Mouse (Mus musculus) c-Kit-positive CD71-negative TER-119-negative erythroid progenitor cells, embryonic 14.5 days (primary cell): ENCODE results near the gene Gng8.

Experiments used
- DNase-seq: peaks from one replicate; pipeline ENCODE4 v3.0.0-alpha.2; 2013; ENCODE audit warnings: low read depth

Gng8 gene

GRCm38 (mm10) chr7:16876006-16876405 lies 15.6 kb upstream of the Gng8 start:
- no peak for DNase-seq

GRCm38 (mm10) chr7:16876608-16877007 lies 15.0 kb upstream of the Gng8 start:
- no peak for DNase-seq

- DNase-seq, result no peak
Measured at GRCm38 (mm10) chr7:16877717-16878116, 13.9 kb upstream of the Gng8 start.

- DNase-seq, result no peak
Measured at GRCm38 (mm10) chr7:16879796-16880547, 11.6 kb upstream of the Gng8 start.

DNA sequence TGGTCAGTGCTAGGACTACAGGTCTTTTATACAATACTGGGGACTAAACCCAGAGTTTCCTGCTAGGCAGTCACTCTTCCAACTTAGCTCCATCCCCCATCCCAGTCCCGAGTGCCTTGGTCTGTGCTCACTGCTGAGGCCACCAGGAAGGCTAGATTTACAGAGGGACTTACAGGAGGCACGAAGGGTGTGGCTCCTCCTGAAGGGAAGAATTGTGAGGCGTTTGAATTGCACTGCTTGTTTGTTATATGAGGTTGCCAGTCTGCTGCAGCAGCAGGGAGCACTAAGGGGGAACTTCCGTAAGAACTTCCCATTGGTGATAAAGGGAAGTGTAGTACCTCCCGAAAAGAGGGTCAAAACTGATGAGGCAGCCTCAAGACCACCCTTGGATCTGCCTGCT lies 11.0 kb upstream of the Gng8 start:
- DNase-seq, result no peak

DNA sequence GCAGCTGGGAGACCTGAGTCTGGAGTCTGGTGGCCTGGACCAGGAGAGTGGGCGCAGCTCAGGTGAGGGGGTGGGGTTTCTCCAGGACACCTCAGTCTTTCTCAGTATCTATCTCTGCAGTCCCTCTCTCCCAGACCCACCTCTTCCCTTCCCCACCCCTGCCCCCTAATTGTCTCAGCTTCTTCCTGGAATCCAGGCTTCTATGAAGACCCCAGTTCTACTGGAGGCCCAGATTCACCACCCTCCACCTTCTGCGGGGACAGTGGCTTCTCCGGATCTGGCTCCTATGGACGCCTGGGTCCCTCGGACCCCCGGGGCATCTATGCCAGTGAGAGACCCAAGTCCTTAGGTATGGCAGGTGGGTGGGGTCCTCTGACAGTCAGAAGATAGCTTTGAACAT lies 8.4 kb upstream of the Gng8 start:
- DNase-seq, result no peak

DNA sequence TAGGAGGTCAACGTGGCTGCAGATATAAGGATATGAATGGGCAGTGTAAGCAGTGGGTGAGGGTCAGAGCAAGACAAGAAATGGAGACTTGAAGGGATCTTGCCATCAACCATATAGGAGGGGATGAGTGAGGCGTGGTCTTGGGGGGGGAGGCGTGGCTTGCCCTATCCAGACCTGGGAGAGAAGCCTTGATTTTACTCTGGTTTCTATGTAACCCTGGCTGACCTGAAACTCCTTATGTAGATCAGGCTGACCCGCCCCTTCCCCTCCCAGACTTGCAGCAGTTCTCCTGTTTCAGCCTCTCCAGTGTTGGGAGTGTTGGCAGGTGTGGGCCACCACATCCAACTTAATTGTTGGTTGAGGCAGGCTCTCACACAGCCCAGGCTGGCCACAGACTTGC lies 7.3 kb upstream of the Gng8 start:
- DNase-seq, result no peak

GRCm38 (mm10) chr7:16885271-16885776 lies 6.3 kb upstream of the Gng8 start:
- no peak for DNase-seq

DNA sequence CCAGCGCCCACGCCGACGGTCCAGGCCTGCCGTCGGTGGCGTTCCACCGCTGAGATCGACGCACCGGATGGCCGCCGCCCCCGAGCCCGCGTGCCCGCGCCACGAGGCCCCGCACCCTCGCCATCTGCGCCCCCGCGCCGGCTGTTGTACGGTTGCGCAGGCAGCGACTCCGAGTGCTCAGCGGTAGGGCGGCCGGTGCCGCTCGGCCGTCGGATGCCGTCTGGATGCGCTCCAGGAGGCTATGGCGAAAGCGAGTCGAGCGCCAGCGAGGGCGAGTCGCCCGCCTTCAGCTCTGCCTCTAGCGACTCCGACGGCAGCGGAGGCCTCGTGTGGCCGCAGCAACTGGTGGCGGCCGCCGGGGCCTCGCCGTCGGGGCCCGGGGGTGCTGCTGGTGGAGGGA lies 5.7 kb upstream of the Gng8 start:
- no peak for DNase-seq

GRCm38 (mm10) chr7:16890536-16890935 lies 1.1 kb upstream of the Gng8 start:
- no peak for DNase-seq

DNA sequence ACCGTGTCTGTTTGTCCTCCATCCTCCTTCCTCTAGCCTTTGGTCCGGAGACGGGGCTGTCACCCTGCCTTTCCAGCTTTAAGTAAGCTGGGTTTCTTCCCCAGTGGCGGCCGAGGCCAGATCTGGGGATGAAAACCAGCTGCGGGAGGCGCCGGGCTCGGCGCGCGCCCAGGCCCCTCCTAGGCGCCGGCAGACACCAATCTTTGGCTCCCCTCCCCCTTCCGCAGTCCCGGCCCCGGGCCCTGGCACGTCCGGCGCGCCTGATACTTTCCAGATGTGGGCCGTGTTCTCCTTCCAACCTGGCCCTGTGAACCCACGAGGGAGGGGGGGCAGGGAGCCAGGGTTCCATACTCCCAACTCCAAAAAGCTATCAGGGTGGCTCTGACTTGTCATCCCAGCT lies 642 bp upstream of the Gng8 start:
- DNase-seq, result no peak

- no peak for DNase-seq
Measured at GRCm38 (mm10) chr7:16892352-16892730, 755 bp downstream of the Gng8 start.

DNA sequence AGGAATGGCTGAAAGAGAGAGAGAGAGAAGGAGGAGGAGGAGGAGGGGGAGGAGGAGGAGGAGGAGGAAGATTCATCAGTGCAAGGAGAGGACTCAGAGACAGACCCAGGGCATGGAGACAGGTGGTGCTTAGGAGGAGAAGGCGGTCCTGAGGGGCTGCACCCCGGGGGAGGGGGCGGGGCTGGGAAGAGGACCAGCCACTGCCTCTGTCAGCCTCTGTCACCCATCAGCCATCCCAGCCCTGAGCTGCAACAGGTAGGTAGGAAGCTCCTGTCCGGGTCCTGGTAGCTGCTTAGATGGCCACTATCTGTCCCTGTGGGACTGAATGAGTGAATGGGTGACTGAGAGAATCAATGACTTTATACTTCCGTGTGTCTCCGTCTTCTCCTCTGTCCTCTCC lies 2.0 kb downstream of the Gng8 start:
- DNase-seq, result no peak

- no peak for DNase-seq
Measured at GRCm38 (mm10) chr7:16894279-16894678, 2.7 kb downstream of the Gng8 start.

DNA sequence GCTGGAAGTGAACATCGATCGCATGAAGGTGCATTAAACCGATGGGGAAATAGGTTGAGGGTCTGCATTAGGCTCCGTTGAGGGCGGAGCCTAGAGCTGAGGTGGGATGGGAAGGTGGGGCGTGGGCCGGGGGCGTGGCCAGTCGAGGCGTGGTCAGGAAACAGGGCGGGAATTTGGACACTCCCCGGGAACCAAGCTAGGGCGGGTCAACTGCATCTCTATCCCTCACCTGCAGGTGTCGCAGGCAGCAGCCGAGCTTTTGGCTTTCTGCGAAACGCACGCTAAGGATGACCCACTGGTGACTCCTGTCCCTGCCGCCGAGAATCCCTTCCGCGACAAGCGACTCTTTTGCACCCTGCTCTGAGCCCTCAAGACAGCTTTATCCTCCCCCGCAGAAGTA lies 3.4 kb downstream of the Gng8 start:
- DNase-seq, result peak; percentile 47

DNA sequence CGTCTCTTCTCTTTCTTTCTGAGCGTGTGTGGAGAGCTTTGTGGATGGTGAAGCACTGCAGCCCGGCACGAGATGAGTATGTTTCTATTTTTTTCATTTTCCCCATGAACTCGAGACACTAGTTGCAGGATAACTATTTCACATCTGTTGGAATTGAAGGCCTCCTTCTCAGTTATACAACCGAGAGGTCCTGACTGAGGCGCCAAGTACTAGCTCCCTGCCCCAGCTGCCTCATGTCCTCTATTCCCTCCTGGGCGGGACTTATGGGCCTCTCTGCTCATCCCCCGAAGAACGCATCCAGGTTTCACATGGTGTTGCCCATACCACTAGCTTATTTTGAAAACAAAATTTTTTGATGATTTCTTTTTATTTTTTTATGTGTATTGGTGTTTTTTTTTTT lies 3.9 kb downstream of the Gng8 start:
- DNase-seq, result no peak

GRCm38 (mm10) chr7:16900526-16900925 lies 8.9 kb downstream of the Gng8 start:
- DNase-seq, result no peak

GRCm38 (mm10) chr7:16903439-16903955 lies 11.9 kb downstream of the Gng8 start:
- DNase-seq, result no peak

- no peak for DNase-seq
Measured at GRCm38 (mm10) chr7:16904120-16904675, 12.6 kb downstream of the Gng8 start.

GRCm38 (mm10) chr7:16905491-16906021 lies 14.0 kb downstream of the Gng8 start:
- no peak for DNase-seq

DNA sequence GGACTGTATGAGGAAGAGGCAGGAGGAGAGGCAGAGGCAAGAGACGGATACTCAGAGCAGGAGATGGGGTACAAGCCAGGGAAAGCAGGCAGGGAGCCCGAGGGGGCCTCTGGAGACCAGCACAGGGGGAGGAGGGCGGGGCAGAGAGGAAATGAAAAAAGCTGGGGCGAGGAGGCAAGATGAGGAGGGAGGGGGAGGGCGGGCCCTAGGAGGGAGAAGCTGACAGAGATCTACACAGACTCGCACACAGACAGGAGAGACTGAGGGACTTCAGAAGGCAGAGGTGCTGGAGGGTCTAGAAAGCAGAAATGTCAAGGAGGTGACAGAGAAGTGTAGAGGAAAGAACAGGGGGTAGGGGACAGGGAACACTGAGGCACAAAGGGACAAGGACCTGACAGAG lies 14.7 kb downstream of the Gng8 start, which contains the start of gene Ptgir:
Gene Ptgir, plus strand, starts transcription at position 210 of the 400 bp plus-strand sequence.
- DNase-seq, result no peak

- DNase-seq, result no peak
Measured at GRCm38 (mm10) chr7:16906889-16907559, 15.4 kb downstream of the Gng8 start.

DNA sequence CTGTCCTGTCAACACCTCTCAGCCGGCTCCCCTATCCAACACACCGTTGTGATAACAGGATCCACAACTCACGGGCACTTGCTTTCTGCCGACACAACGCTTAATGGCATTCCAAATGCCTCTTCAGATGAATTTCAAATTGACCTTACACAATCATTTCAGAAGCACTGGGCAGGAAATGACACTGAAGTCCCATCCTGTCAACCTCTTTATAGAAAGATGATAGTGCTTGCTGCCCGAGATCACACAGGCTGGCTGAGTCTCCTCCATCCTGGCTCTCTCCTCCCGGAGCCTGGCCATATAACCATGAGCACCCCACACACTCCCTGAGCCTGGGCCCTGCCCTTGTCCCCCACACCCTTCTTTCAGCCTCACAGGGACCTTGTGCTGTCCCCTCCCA lies 16.3 kb downstream of the Gng8 start:
- DNase-seq, result no peak
